Mouse (Mus musculus) kidney, postnatal 4 days (tissue): ENCODE results near the gene Cdk2ap2.
"Not testable (repeated sequence)": the region's sequence is repeated elsewhere in the genome, so short reads cannot be mapped to it uniquely, and the experiment has no call there.

Experiments
- DNase-seq, 2 experiments: peaks; one replicate each; pipeline ENCODE4 v3.0.0; 2021; ENCODE audit warnings: mixed read lengths in 2 of 2

The Cdk2ap2 gene

GRCm38 (mm10) chr19:4096642-4097440 is at the start of gene Cdk2ap2:
Cdk2ap2 (plus strand) TSS chr19:4097182.
- peak; percentile 100 for DNase-seq

GRCm38 (mm10) chr19:4047859-4048258 is 49.1 kb upstream of the Cdk2ap2 start:
- DNase-seq = peak; percentile 92

- DNase-seq = not testable (repeated sequence)
Measured at GRCm38 (mm10) chr19:4049069-4049468, 47.9 kb upstream of the Cdk2ap2 start.

- no peak for DNase-seq
Measured at GRCm38 (mm10) chr19:4051016-4051415, 46.0 kb upstream of the Cdk2ap2 start.

DNA sequence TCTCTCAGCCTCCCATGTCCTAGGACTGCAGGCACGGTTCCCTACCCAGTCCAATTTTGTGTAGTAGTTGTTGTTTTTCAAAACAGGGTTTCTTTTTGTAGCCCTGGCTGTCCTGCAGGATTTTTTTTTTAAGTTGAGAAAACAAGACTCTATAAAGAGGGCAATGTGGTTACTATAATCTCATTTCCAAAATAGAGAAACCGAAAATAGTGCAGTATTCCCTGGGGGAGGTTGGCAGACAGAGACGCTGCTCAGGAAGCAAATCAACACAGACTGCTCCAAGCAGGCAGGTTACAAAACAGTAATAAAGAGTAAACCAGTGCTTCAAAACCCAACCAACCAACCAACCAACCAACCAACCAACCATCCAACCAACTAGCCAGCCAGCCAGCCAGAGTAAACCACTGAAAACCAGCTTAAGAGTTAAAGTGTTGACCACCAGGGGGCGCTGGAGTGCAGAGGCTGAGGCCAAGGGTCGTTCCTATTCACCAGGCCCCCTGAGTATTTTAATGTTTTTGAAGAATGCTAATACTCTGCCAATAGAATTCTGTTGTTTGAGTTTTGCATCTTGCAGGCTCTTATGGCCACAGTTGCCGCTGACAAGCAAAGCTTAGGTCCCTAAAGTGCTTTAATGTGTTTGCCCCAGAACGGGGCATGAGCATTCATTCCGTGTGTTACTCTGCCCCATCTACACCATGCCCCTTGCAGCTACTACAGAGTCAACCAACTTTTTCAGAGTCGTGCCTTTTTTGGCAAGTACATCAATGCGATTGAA is 45.1 kb upstream of the Cdk2ap2 start:
- DNase-seq = peak; percentile 88

DNA sequence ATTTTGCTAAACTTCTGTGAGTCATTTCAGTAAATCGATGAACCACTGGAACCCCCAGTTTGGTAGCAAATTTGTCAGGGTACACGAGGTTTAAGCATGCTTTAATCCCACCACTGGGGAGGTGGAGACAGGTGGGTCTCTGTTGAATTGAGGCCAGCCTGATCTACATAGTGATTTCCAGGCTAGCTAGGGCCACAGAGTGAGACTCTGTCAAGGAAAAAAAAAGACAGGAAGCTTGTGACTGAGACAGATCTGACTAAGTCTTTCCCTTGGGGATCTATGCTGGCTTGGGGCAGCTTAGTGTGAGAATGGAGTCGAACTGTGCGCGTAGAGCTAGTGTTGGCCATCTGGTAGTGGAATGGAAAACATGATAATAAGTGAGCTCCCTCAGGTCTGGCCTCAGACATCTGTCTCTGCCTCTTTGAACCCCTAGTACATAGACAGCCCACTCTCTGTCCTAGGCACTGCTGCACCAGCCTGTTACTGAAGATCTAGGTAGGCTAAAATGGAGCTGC is 44.4 kb upstream of the Cdk2ap2 start:
- no peak for DNase-seq

DNA sequence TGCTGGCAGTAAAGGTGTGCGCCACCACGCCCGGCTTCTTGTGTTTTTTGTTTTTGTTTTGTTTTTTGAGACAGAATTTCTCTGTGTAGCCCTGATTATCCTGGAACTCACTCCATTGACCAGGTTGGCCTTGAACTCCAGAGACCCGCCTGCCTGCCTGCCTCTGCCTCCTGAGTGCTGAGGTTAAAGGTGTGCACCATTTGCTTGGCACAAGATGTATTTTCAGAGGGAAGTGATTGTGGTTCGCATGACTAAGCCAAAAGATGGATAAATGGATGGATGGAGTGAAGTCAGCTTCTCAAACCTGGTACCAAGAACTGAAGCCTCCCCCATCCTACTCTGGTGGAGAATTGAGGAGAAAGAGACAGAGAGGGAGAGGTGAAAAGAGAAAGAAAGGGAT is 42.4 kb upstream of the Cdk2ap2 start:
- no peak for DNase-seq

- DNase-seq = no peak
Measured at GRCm38 (mm10) chr19:4055216-4055946, 41.6 kb upstream of the Cdk2ap2 start.

DNA sequence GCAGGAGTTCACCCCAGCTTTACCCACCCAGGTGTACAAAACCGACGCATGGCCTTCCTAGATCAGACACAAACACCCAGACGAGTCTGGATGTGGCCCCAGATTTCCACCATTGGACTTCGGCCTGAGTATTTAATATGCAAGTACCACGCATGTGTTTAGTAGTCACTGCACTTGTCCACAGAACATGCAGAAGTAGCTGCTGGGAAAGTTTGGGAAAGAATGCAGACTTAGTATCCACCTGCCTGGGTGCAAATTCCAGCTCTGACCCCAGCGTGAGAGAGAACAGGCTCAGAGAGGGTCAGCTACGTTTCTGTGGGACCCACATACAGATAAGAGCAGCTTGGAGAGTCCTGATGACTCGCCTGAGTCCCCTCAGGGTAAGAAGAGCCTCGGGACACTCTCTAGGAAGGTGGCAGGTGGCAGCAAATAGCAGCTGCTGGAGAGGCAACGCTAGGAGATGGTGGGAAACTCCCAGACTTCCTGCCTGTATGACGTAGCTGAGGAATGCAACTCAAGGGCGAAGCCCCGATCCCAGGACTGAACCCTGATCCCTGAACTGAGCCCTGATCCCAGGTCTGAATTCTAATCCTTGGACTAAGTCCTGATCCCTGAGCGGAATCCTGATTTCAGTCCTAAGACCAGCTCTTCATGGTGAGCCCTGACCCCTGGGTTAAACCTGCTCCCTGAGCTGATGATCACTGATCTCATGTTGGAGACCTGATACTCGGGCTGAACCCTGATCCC is 40.9 kb upstream of the Cdk2ap2 start:
- DNase-seq = no peak

GRCm38 (mm10) chr19:4056727-4057126 is 40.3 kb upstream of the Cdk2ap2 start:
- no peak for DNase-seq

DNA sequence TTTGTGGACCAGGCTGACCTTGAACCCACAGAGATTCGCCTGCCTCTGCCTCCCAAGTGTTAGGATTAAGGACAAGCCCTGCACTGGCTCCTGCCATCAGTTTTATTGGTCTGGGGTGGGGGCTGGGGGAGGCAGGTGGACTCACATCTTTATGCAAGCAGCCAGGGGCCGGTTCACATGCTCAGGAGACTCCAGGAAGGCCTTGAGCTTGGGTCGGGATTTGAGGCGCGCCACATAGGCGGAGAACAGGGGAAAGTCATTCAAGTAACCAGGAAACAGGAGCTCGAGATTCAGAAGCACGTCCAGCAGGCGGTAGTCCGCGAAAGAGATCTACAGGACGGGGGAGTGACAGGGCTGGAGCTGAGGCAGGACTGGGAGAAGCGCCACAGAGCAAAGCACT is 39.6 kb upstream of the Cdk2ap2 start:
- DNase-seq = no peak

DNA sequence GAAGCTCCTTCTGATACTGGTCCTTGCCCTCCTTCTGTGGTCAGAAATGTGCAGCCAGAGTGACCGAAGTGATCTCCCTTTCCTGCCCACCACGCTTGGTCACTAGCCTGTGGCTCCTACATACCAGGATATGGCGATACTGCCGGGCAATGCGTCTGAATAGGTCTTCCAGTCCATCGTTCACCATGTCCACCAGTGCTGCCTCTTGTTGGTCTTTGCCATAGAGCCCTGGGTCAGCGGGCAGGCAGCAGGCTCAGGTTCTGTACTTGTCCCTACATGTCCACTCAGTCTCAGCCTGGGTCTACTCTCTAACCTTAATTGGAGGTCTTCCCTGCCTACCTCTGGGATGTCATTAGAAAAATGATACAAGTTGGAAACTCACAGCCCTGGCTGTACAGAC is 39.0 kb upstream of the Cdk2ap2 start:
- DNase-seq = no peak

DNA sequence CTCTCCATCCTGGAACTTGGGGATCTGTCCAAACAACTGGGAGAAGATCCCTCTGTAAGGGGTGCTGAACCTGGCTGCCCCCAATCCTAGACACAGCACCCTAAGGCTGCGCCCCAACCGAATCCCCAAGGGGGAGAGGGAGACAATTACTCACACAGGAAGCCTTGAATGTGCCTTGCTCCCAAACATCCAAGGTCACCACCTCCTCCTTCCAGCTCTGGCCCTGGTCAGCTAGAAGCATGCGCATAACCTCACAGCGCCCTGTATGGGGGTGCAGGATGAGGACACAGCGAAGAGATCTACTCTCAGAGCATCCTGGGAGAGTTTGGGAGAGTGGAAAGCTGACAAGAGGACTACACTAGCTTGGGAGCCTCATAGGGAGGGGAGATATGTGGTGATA is 38.4 kb upstream of the Cdk2ap2 start:
- no peak for DNase-seq

- no peak for DNase-seq
Measured at GRCm38 (mm10) chr19:4059069-4059740, 37.8 kb upstream of the Cdk2ap2 start, which contains the start of gene Gstp3. Gstp3 (minus strand) TSS chr19:4059569.

DNA sequence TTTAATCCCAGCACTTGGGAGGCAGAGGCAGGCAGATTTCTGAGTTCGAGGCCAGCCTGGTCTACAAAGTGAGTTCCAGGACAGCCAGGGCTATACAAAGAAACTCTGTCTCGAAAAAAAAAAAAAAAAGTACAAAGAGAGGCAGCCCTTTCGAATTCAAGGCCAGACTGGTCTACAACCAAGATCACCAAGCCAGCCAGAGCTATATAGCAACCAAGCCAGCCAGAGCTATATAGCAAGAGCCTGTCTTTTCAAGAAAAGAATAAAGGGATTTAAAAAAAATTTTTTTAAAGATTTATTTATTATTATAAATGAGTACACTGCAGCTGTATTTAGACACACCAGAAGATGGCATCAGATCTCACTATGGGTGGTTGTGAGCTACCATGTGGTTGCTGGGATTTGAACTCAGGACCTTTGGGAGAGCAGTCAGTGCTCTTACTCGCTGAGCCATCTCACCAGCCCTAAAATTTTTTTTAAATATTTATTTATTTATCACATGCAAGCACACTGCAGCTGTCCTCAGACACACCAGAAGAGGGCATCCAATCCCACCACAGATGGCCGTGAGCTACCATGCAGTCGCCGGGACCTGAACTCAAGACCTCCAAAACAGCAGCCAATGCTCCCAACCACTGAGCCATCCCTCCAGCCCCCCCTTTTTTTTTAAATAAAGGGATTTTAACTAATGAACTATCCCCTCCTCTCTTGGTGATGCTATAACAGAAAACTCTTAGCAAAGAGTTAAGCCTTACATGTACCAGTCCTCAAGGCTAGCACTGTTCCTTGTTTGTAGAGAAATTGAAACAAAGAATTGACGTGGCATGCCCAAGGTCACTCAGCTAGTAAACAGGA is 36.7 kb upstream of the Cdk2ap2 start:
- DNase-seq = not testable (repeated sequence)

- no peak for DNase-seq
Measured at GRCm38 (mm10) chr19:4060899-4061465, 36.0 kb upstream of the Cdk2ap2 start.

DNA sequence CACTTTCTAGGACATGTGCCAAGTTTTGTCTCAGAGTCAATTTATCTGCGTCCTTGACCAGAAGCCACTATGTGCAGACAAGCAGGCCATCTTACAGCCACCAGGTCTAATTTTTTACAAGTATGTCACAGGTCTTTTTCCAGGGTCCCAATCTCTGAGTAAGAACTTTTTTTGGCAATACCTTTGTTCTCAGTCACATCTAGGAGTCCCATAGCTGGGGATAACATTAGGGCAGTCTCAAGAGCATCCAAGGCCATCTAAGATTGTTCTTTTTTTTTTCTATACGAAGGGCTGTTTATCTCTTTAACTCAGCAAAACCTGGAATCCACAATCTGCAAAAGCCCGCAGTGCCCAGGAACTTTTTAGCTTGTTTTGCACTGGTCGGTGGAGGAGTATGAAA is 33.6 kb upstream of the Cdk2ap2 start:
- DNase-seq = not testable (repeated sequence)

GRCm38 (mm10) chr19:4064501-4064900 is 32.5 kb upstream of the Cdk2ap2 start:
- not testable (repeated sequence) for DNase-seq

DNA sequence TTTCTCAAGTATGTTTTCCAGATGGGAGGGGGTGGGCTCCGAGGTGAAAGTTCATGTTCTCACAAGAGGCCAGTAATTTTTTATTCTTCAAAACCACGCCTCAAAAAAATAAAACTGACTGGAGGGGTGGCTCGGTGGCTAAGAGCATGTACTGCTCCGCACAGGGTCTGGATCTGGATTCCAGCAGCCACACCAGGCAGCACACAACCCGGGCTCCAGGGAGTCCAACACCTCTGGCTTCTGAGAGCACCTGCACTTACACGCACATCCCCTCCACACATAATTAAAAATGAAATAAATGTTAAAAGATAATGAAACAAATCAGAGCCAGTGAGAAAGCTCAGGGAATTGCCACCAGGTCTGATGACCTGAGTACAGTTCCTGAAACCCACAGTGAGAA is 30.7 kb upstream of the Cdk2ap2 start:
- no peak for DNase-seq

DNA sequence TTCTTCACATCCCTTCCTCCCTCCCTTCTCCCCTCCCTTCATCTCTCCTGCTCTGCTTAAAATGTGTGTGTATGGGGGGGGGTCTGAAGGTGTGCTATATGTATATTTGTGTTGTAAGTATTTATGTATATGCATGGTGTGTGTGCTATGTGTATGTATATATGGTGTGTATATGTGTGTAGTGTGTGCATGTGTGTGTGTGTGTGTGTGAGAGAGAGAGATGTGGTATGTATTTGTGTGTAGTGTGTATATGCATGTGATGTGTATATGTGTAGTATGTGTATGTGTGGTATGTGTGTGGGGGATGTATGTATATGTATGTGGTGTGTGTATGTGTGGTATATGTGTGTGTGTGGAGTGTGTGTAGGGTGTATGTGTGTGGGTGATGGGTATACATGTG is 30.1 kb upstream of the Cdk2ap2 start:
- no peak for DNase-seq
